Mouse (Mus musculus): ENCODE results near the gene Frs2. TPM values are rescaled to one million over a fixed set of nuclear protein-coding genes. Genes with fewer than 3 reads are reported as not detected.

The Frs2 gene
- polyA plus RNA-seq, 1 experiment, result 13.2 TPM

GRCm38 (mm10) chr10:117089628-117090027, 58.7 kb downstream of the Frs2 start:
- peak; percentile 38 for DNase-seq
- no peaks in the 10 kb centered on the region for H3K4me1 ChIP-seq (ENCODE audit: control insufficient read depth, insufficient read depth, low read length)
- no peak overlapping the region for H3K27ac ChIP-seq (ENCODE audit: insufficient read depth, low read depth, low read length)
- TF ChIP-seq POLR2A (IDR thresholded peaks at IDR 0.05; ENCODE audit: low read depth, low read length) (no peak), CTCF (conservative IDR thresholded peaks at IDR 0.05; ENCODE audit: insufficient read depth, insufficient read length, low read depth, low read length) (no peak)
- H3K27me3 ChIP-seq (replicated peaks; ENCODE audit: control insufficient read depth, insufficient read depth, low read length), result no peaks in the 10 kb centered on the region
- H3K36me3 ChIP-seq (ENCODE audit: control insufficient read depth, insufficient read depth, low read length), result no peaks in the 10 kb centered on the region
- no peak overlapping the region for H3K4me3 ChIP-seq (ENCODE audit: insufficient read depth, low read depth, low read length)
- 47% methylated on average over 4 of the region's 4 CpGs for WGBS

DNA sequence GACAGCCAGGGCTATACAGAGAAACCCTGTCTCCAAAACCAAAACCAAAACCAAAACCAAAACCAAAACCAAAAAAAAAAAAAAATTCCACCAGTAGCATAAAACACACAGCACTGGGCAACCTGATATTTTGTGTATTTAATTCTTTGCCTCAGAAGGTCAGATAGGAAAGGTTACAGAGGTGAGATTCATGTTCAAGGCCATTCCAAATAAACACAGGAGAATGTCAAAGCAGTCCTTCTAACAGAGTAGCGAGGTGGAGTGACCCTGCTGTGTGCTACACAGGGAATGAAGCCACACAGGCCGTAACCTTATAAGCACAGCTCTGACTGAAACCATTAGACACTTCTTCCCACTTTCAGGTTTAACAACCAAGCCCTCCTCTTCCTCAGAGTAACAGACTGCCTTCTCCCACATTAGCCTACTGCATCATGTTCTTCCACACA, 66.4 kb downstream of the Frs2 start:
- H3K4me1 ChIP-seq (ENCODE audit: control insufficient read depth, insufficient read depth, low read length), result no peaks in the 10 kb centered on the region
- H3K27ac ChIP-seq (ENCODE audit: insufficient read depth, low read depth, low read length), result no peak overlapping the region
- H3K27me3 ChIP-seq (replicated peaks; ENCODE audit: control insufficient read depth, insufficient read depth, low read length), result no peaks in the 10 kb centered on the region
- WGBS, result 77% methylated on average over 2 of the region's 2 CpGs
- no peak for TF ChIP-seq CTCF (conservative IDR thresholded peaks at IDR 0.05; ENCODE audit: insufficient read depth, insufficient read length, low read depth, low read length)
- TF ChIP-seq POLR2A (IDR thresholded peaks at IDR 0.05; ENCODE audit: low read depth, low read length), result no peak
- no peaks in the 10 kb centered on the region for H3K36me3 ChIP-seq (ENCODE audit: control insufficient read depth, insufficient read depth, low read length)
- no peak for DNase-seq
- H3K4me3 ChIP-seq (ENCODE audit: insufficient read depth, low read depth, low read length), result no peak overlapping the region

- TF ChIP-seq CTCF (conservative IDR thresholded peaks at IDR 0.05; ENCODE audit: insufficient read depth, insufficient read length, low read depth, low read length) (no peak), POLR2A (IDR thresholded peaks at IDR 0.05; ENCODE audit: low read depth, low read length) (no peak)
- DNase-seq, result no peak
- no peak overlapping the region for H3K4me3 ChIP-seq (ENCODE audit: insufficient read depth, low read depth, low read length)
- no peaks in the 10 kb centered on the region for H3K27me3 ChIP-seq (replicated peaks; ENCODE audit: control insufficient read depth, insufficient read depth, low read length)
- no peak overlapping the region for H3K27ac ChIP-seq (ENCODE audit: insufficient read depth, low read depth, low read length)
- H3K4me1 ChIP-seq (ENCODE audit: control insufficient read depth, insufficient read depth, low read length), result no peaks in the 10 kb centered on the region
- H3K36me3 ChIP-seq (ENCODE audit: control insufficient read depth, insufficient read depth, low read length), result 0 out of 2 replicates have a peak, but pooled peaks cover 3% of the 10 kb centered on the region
- 63% methylated on average over 4 of the region's 4 CpGs for WGBS
Measured at GRCm38 (mm10) chr10:117081326-117081725, 67.0 kb downstream of the Frs2 start.

DNA sequence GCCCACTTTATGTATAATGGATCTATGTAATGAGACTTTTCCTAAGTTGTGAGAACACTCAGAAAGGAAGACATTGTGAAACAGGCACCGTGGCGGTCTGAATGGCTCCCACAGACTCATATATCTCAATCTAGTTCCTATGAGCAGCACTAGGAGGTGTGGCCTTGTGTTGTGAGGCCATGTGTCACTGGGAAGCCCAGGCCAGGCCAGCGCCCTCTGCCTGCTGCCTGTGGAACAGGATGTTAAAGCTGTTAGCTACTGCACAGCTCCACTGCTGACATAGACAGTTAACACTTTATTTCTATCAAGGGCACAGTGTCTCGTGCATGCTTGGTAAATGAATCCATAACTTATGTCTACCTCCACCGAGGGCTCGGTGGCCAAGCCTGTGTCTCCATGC, 70.0 kb downstream of the Frs2 start:
- whole genome bisulfite sequencing, result 78% methylated on average over 6 of the region's 6 CpGs
- Histone ChIP-seq H3K27me3 (replicated peaks; ENCODE audit: control insufficient read depth, insufficient read depth, low read length) (no peaks in the 10 kb centered on the region), H3K4me1 (ENCODE audit: control insufficient read depth, insufficient read depth, low read length) (no peaks in the 10 kb centered on the region), H3K27ac (ENCODE audit: insufficient read depth, low read depth, low read length) (no peak overlapping the region), H3K36me3 (ENCODE audit: control insufficient read depth, insufficient read depth, low read length) (peaks cover 5% of the 10 kb centered on the region; the same call in 1 of the 2 replicates), H3K4me3 (ENCODE audit: insufficient read depth, low read depth, low read length) (no peak overlapping the region)
- TF ChIP-seq CTCF (conservative IDR thresholded peaks at IDR 0.05; ENCODE audit: insufficient read depth, insufficient read length, low read depth, low read length) (peak; percentile 69), POLR2A (IDR thresholded peaks at IDR 0.05; ENCODE audit: low read depth, low read length) (no peak)
- DNase-seq, result peak; percentile 47

DNA sequence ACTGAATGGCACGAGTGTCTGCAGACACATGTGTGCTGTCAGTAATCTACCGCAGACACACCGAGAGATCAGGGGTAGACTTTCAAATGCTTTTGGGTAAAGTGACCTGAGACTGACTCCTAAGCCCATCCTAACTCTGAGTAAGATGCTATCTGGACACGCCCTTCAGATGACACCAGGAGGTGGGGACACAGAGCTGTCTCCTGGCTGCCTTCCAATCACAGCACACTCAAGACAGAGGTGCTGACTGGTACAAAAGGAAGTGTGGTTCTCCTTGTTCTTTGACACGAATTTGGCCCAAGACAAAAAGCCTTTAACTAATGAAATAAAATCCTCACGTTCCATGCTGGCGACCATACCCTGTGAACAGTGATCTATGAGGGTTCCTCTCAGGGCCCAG, 75.2 kb downstream of the Frs2 start:
- Histone ChIP-seq H3K27me3 (replicated peaks; ENCODE audit: control insufficient read depth, insufficient read depth, low read length) (no peaks in the 10 kb centered on the region), H3K4me1 (ENCODE audit: control insufficient read depth, insufficient read depth, low read length) (no peaks in the 10 kb centered on the region), H3K36me3 (ENCODE audit: control insufficient read depth, insufficient read depth, low read length) (peaks cover 5% of the 10 kb centered on the region; the same call in 1 of the 2 replicates), H3K27ac (ENCODE audit: insufficient read depth, low read depth, low read length) (no peak overlapping the region), H3K4me3 (ENCODE audit: insufficient read depth, low read depth, low read length) (no peak overlapping the region)
- WGBS, result 73% methylated on average over 7 of the region's 7 CpGs
- TF ChIP-seq CTCF (conservative IDR thresholded peaks at IDR 0.05; ENCODE audit: insufficient read depth, insufficient read length, low read depth, low read length) (no peak), POLR2A (IDR thresholded peaks at IDR 0.05; ENCODE audit: low read depth, low read length) (no peak)
- DNase-seq, result no peak

- Histone ChIP-seq H3K4me1 (ENCODE audit: control insufficient read depth, insufficient read depth, low read length) (no peaks in the 10 kb centered on the region), H3K27me3 (replicated peaks; ENCODE audit: control insufficient read depth, insufficient read depth, low read length) (no peaks in the 10 kb centered on the region), H3K36me3 (ENCODE audit: control insufficient read depth, insufficient read depth, low read length) (peaks cover 5% of the 10 kb centered on the region; the same call in 1 of the 2 replicates), H3K4me3 (ENCODE audit: insufficient read depth, low read depth, low read length) (no peak overlapping the region), H3K27ac (ENCODE audit: insufficient read depth, low read depth, low read length) (no peak overlapping the region)
- TF ChIP-seq CTCF (conservative IDR thresholded peaks at IDR 0.05; ENCODE audit: insufficient read depth, insufficient read length, low read depth, low read length) (no peak), POLR2A (IDR thresholded peaks at IDR 0.05; ENCODE audit: low read depth, low read length) (no peak)
- DNase-seq, result no peak
- WGBS, result 88% methylated on average over 18 of the region's 18 CpGs
Measured at GRCm38 (mm10) chr10:117072191-117072888, 76.0 kb downstream of the Frs2 start.

DNA sequence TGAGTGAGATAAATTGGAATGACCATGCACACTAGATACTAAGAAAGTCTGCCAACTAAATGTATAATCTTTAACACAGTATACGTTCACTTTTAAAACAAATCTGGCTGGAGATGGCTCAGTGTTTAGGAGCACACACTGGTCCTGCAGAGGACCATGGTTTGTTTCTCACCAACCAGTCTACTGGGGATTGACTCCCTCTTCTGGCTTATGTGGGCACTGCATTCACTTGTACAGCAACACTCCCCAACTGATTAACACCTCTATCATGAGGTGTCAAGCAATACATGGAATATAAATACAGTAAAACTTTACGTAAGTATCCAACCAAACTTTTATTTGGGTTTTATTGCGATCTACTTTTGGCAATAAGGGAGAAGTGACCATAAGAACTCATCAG, 79.2 kb downstream of the Frs2 start:
- H3K4me1 ChIP-seq (ENCODE audit: control insufficient read depth, insufficient read depth, low read length), result no peaks in the 10 kb centered on the region
- DNase-seq, result no peak
- peaks cover 2% of the 10 kb centered on the region; the same call in 1 of the 2 replicates for H3K36me3 ChIP-seq (ENCODE audit: control insufficient read depth, insufficient read depth, low read length)
- no peak overlapping the region for H3K27ac ChIP-seq (ENCODE audit: insufficient read depth, low read depth, low read length)
- no peaks in the 10 kb centered on the region for H3K27me3 ChIP-seq (replicated peaks; ENCODE audit: control insufficient read depth, insufficient read depth, low read length)
- over 99% methylated on average over 3 of the region's 3 CpGs for WGBS
- TF ChIP-seq CTCF (conservative IDR thresholded peaks at IDR 0.05; ENCODE audit: insufficient read depth, insufficient read length, low read depth, low read length) (no peak), POLR2A (IDR thresholded peaks at IDR 0.05; ENCODE audit: low read depth, low read length) (no peak)
- H3K4me3 ChIP-seq (ENCODE audit: insufficient read depth, low read depth, low read length), result no peak overlapping the region

Data from kidney, adult 2 months (tissue).